Mouse (Mus musculus): ENCODE results near the gene Cdc42bpa. TPM values are rescaled to one million over a fixed set of nuclear protein-coding genes. Genes with fewer than 3 reads are reported as not detected.

The Cdc42bpa gene
- polyA plus RNA-seq, 1 experiment from 2014 or later, result 29.5 TPM

DNA sequence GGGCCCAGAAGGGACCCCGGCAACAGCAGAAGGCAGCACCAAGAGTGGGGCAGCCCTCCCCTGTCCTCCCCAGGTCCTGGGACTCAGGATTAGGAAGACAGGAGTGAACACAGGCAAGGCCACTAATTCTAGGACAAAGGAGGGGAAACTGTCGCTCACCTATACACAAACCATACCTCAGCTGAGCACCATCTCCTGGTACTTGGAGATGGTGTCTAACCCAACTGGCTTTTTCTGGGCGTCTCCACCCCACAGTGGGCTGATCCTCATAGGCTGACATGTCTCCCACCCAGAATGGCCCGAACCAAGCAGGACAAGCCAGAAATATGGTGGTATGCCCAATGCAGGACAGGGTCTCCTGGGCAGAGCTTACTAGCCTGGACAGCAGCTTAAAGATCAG, 212.3 kb downstream of the Cdc42bpa start:
- H3K4me1 ChIP-seq (ENCODE audit: control insufficient read depth, insufficient read depth, low read length), result no peaks in the 10 kb centered on the region
- H3K4me2 ChIP-seq (ENCODE audit: low read length), result no peak overlapping the region
- no peaks in the 10 kb centered on the region for H3K27me3 ChIP-seq (ENCODE audit: control insufficient read depth, insufficient read depth, low read length)
- no peak overlapping the region for H3K4me3 ChIP-seq (replicated peaks; ENCODE audit: low read depth, low read length)
- H3K9me3 ChIP-seq (ENCODE audit: control insufficient read depth, low read length), result no peaks in the 10 kb centered on the region
- ATAC-seq (ENCODE audit: low FRiP score, low TSS enrichment) (no peak), DNase-seq (no peak)
- no peak overlapping the region for H3K27ac ChIP-seq (replicated peaks; ENCODE audit: low read depth, low read length)
- H3K36me3 ChIP-seq (ENCODE audit: control insufficient read depth, insufficient read depth, low read length), result no peaks in the 10 kb centered on the region
- no peak overlapping the region for H3K9ac ChIP-seq (replicated peaks; ENCODE audit: low read length)
- WGBS, result 81% methylated on average over 4 of the region's 4 CpGs

DNA sequence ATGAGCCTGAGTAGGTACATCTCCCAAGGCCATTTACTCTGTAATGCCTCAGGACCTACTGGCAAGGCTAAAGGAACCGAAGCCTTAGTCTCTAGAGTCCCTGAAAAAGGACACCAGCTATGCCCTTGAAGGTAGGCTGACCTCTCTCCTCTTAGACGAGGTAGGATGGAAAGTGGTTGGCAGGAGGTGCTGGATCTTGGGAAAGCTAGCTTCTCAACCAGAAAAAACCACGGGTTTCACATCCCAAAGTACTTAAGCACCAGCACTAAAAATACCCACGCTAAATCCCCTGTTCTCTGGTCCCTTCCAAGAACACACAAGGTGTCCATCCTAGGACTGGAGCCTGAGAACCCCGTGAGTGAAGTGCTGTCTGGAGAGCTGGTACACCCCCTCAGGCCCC, 212.7 kb downstream of the Cdc42bpa start:
- no peaks in the 10 kb centered on the region for H3K36me3 ChIP-seq (ENCODE audit: control insufficient read depth, insufficient read depth, low read length)
- no peaks in the 10 kb centered on the region for H3K4me1 ChIP-seq (ENCODE audit: control insufficient read depth, insufficient read depth, low read length)
- H3K4me2 ChIP-seq (ENCODE audit: low read length), result no peak overlapping the region
- H3K9me3 ChIP-seq (ENCODE audit: control insufficient read depth, low read length), result no peaks in the 10 kb centered on the region
- DNase-seq (no peak), ATAC-seq (ENCODE audit: low FRiP score, low TSS enrichment) (no peak)
- H3K27ac ChIP-seq (replicated peaks; ENCODE audit: low read depth, low read length), result no peak overlapping the region
- H3K9ac ChIP-seq (replicated peaks; ENCODE audit: low read length), result no peak overlapping the region
- H3K4me3 ChIP-seq (replicated peaks; ENCODE audit: low read depth, low read length), result no peak overlapping the region
- no peaks in the 10 kb centered on the region for H3K27me3 ChIP-seq (ENCODE audit: control insufficient read depth, insufficient read depth, low read length)
- 83% methylated on average over 5 of the region's 5 CpGs for WGBS

DNA sequence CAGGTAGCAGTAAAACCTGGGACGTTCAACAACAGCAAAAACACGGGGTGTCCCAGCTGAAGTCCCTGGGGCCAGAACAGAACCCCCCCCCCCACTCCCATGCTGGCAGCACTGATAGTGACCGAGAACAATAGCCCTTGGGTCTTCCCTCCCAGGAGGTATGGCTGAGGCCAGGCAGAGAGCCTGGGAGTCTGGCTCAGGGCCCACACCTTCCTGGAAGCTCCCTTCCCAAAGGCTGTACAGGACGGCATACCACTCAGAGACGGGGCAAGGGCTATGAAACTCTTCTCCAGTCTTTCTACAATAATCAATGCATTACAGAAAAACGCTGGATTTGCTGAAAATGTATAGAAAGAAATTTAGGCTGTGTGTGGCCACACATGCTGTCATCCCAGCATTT, 214.4 kb downstream of the Cdc42bpa start:
- DNase-seq, result no peak
- no peaks in the 10 kb centered on the region for H3K9me3 ChIP-seq (ENCODE audit: control insufficient read depth, low read length)
- no peak overlapping the region for H3K4me3 ChIP-seq (replicated peaks; ENCODE audit: low read depth, low read length)
- no peak overlapping the region for H3K4me2 ChIP-seq (ENCODE audit: low read length)
- no peak for ATAC-seq (ENCODE audit: low FRiP score, low TSS enrichment)
- H3K9ac ChIP-seq (replicated peaks; ENCODE audit: low read length), result no peak overlapping the region
- no peaks in the 10 kb centered on the region for H3K36me3 ChIP-seq (ENCODE audit: control insufficient read depth, insufficient read depth, low read length)
- H3K4me1 ChIP-seq (ENCODE audit: control insufficient read depth, insufficient read depth, low read length), result no peaks in the 10 kb centered on the region
- H3K27me3 ChIP-seq (ENCODE audit: control insufficient read depth, insufficient read depth, low read length), result no peaks in the 10 kb centered on the region
- WGBS, result 66% methylated on average over 6 of the region's 6 CpGs
- no peak overlapping the region for H3K27ac ChIP-seq (replicated peaks; ENCODE audit: low read depth, low read length)

DNA sequence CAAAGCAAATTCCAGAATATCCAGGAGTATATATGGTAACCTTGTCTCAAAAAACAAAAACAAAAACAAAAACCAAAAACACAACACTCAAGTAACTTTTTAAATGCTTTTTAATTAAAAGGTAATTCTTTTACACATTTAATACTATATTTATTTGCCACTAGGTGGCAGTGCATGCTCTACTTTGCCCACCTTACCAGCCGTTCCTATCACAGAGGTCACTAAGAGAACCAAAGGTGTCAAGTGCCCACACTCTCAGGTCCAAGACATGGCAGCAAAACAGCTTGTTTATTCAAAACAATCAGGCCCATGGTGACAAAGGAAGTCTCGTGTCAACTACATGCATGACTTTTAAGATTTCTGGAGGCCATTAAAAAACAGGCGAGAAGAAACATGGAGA, 214.9 kb downstream of the Cdc42bpa start:
- 39% methylated on average over 3 of the region's 3 CpGs for WGBS
- H3K4me1 ChIP-seq (ENCODE audit: control insufficient read depth, insufficient read depth, low read length), result no peaks in the 10 kb centered on the region
- no peak overlapping the region for H3K4me2 ChIP-seq (ENCODE audit: low read length)
- DNase-seq, result peak; percentile 76
- no peak overlapping the region for H3K9ac ChIP-seq (replicated peaks; ENCODE audit: low read length)
- ATAC-seq (ENCODE audit: low FRiP score, low TSS enrichment), result no peak
- no peaks in the 10 kb centered on the region for H3K36me3 ChIP-seq (ENCODE audit: control insufficient read depth, insufficient read depth, low read length)
- no peak overlapping the region for H3K27ac ChIP-seq (replicated peaks; ENCODE audit: low read depth, low read length)
- no peak overlapping the region for H3K4me3 ChIP-seq (replicated peaks; ENCODE audit: low read depth, low read length)
- H3K9me3 ChIP-seq (ENCODE audit: control insufficient read depth, low read length), result no peaks in the 10 kb centered on the region
- no peaks in the 10 kb centered on the region for H3K27me3 ChIP-seq (ENCODE audit: control insufficient read depth, insufficient read depth, low read length)

DNA sequence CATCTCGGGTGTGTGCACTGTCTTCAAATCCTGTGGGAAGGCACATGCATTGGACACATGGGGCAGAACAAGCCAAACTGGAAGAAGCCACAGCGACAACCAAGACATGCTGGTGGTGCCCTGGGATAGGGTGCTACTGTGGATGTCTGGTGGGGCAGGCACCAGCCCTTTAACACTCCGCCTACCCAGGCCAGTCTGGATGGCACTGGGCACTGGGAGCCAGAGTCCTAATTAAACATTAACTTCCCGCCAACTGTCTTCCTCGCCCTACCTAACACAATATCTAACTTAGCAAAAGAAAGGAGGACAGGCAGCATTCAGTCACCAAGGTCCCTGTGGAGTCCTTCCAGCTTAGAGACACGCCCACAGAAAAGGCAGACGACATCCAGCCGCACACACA, 215.4 kb downstream of the Cdc42bpa start:
- no peak for DNase-seq
- ATAC-seq (ENCODE audit: low FRiP score, low TSS enrichment), result no peak
- WGBS, result 58% methylated on average over 8 of the region's 8 CpGs
- no peaks in the 10 kb centered on the region for H3K27me3 ChIP-seq (ENCODE audit: control insufficient read depth, insufficient read depth, low read length)
- H3K4me3 ChIP-seq (replicated peaks; ENCODE audit: low read depth, low read length), result no peak overlapping the region
- H3K4me2 ChIP-seq (ENCODE audit: low read length), result no peak overlapping the region
- no peaks in the 10 kb centered on the region for H3K4me1 ChIP-seq (ENCODE audit: control insufficient read depth, insufficient read depth, low read length)
- no peak overlapping the region for H3K27ac ChIP-seq (replicated peaks; ENCODE audit: low read depth, low read length)
- H3K9me3 ChIP-seq (ENCODE audit: control insufficient read depth, low read length), result no peaks in the 10 kb centered on the region
- H3K36me3 ChIP-seq (ENCODE audit: control insufficient read depth, insufficient read depth, low read length), result no peaks in the 10 kb centered on the region
- no peak overlapping the region for H3K9ac ChIP-seq (replicated peaks; ENCODE audit: low read length)

DNA sequence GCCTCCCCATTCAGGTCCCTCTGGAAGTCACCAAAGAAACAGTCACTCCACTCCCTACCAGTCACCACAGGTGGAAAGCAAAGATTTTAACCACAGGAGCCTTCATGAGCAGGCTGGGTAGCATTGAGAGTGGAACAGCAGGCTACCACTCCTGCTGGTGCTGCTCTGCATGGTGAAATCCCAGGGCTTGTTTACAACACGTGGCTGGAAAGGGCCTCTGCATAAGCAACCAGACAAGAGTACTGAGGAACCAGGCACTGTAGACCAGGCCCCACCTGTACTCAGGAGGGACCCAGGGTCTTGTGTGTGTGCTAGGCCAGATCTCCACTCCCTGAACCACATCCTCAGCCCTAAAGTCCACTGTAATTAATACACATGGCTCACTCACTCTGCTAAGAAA, 216.5 kb downstream of the Cdc42bpa start:
- H3K4me2 ChIP-seq (ENCODE audit: low read length), result no peak overlapping the region
- ATAC-seq (ENCODE audit: low FRiP score, low TSS enrichment) (no peak), DNase-seq (no peak)
- no peaks in the 10 kb centered on the region for H3K36me3 ChIP-seq (ENCODE audit: control insufficient read depth, insufficient read depth, low read length)
- no peak overlapping the region for H3K27ac ChIP-seq (replicated peaks; ENCODE audit: low read depth, low read length)
- WGBS, result 8% methylated on average over 1 of the region's 1 CpGs
- H3K4me1 ChIP-seq (ENCODE audit: control insufficient read depth, insufficient read depth, low read length), result no peaks in the 10 kb centered on the region
- no peaks in the 10 kb centered on the region for H3K27me3 ChIP-seq (ENCODE audit: control insufficient read depth, insufficient read depth, low read length)
- no peak overlapping the region for H3K4me3 ChIP-seq (replicated peaks; ENCODE audit: low read depth, low read length)
- no peaks in the 10 kb centered on the region for H3K9me3 ChIP-seq (ENCODE audit: control insufficient read depth, low read length)
- H3K9ac ChIP-seq (replicated peaks; ENCODE audit: low read length), result no peak overlapping the region

DNA sequence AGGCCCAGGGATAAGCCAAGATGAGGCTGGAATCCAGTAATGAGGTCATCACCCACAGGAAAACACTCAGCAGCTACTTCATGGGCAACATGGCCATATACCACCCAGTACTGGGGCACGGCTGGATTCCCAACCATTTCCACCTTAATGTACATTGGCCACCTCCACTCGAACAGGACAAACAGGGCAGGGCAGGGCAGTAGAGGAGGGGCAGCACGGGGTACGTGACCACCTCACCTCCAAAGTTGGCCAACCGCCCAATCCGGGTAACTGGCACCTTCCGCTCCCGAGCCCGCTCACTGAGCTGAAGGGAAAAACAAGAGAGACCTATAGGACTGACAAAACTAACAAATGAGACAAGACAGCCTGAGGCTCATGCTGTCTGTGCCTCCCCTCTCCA, 218.1 kb downstream of the Cdc42bpa start:
- WGBS, result 89% methylated on average over 9 of the region's 9 CpGs
- no peak overlapping the region for H3K4me2 ChIP-seq (ENCODE audit: low read length)
- H3K4me1 ChIP-seq (ENCODE audit: control insufficient read depth, insufficient read depth, low read length), result no peaks in the 10 kb centered on the region
- no peak overlapping the region for H3K27ac ChIP-seq (replicated peaks; ENCODE audit: low read depth, low read length)
- H3K9me3 ChIP-seq (ENCODE audit: control insufficient read depth, low read length), result no peaks in the 10 kb centered on the region
- no peaks in the 10 kb centered on the region for H3K36me3 ChIP-seq (ENCODE audit: control insufficient read depth, insufficient read depth, low read length)
- DNase-seq (no peak), ATAC-seq (ENCODE audit: low FRiP score, low TSS enrichment) (no peak)
- no peak overlapping the region for H3K4me3 ChIP-seq (replicated peaks; ENCODE audit: low read depth, low read length)
- no peaks in the 10 kb centered on the region for H3K27me3 ChIP-seq (ENCODE audit: control insufficient read depth, insufficient read depth, low read length)
- no peak overlapping the region for H3K9ac ChIP-seq (replicated peaks; ENCODE audit: low read length)

DNA sequence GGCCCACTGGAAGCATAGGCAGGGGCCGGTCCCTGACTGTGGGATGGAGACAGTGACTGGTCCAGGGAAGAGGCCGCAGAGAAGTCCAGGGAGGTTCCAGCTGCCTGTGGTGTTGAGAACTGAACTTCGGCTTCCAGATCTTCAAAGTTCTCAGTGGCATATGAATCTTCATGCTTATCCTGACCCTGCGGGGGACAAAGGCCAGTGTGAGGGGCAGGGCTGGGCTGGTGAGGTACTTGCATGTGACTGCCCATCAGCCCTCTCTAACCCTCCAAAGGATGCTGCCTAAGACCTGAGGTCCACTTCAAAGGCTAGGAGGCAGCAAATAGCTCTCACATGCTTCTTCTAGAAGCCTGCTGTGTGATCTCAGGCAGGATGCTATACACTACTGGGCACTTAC, 218.8 kb downstream of the Cdc42bpa start:
- Histone ChIP-seq H3K9me3 (ENCODE audit: control insufficient read depth, low read length) (no peaks in the 10 kb centered on the region), H3K4me1 (ENCODE audit: control insufficient read depth, insufficient read depth, low read length) (no peaks in the 10 kb centered on the region), H3K27me3 (ENCODE audit: control insufficient read depth, insufficient read depth, low read length) (no peaks in the 10 kb centered on the region), H3K9ac (replicated peaks; ENCODE audit: low read length) (no peak overlapping the region), H3K4me2 (ENCODE audit: low read length) (no peak overlapping the region), H3K4me3 (replicated peaks; ENCODE audit: low read depth, low read length) (no peak overlapping the region), H3K27ac (replicated peaks; ENCODE audit: low read depth, low read length) (no peak overlapping the region), H3K36me3 (ENCODE audit: control insufficient read depth, insufficient read depth, low read length) (no peaks in the 10 kb centered on the region)
- WGBS, result 92% methylated on average over 4 of the region's 4 CpGs
- DNase-seq (no peak), ATAC-seq (ENCODE audit: low FRiP score, low TSS enrichment) (no peak)

DNA sequence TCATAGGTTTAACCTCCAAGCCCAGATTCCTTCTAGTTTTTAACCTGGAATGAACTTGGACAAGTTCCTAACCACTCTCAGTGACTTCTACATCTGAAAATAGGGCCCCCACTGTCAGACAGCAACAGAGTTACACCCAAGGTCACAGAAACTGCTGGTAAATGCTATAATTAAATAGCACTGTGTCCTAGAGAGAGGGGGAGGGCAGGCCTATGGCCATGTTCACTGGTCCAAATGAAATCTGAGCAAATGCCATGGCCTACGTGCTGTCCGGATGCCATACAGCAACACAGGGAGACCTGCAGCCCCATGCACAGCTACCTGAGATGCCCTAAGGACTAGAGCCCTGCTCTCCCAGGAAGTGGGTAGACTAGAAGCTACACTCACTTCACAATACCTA, 219.6 kb downstream of the Cdc42bpa start:
- Histone ChIP-seq H3K9ac (replicated peaks; ENCODE audit: low read length) (no peak overlapping the region), H3K4me1 (ENCODE audit: control insufficient read depth, insufficient read depth, low read length) (no peaks in the 10 kb centered on the region), H3K36me3 (ENCODE audit: control insufficient read depth, insufficient read depth, low read length) (no peaks in the 10 kb centered on the region), H3K4me2 (ENCODE audit: low read length) (no peak overlapping the region), H3K27ac (replicated peaks; ENCODE audit: low read depth, low read length) (no peak overlapping the region), H3K27me3 (ENCODE audit: control insufficient read depth, insufficient read depth, low read length) (no peaks in the 10 kb centered on the region), H3K4me3 (replicated peaks; ENCODE audit: low read depth, low read length) (no peak overlapping the region), H3K9me3 (ENCODE audit: control insufficient read depth, low read length) (no peaks in the 10 kb centered on the region)
- 98% methylated on average over 2 of the region's 2 CpGs for WGBS
- DNase-seq (no peak), ATAC-seq (ENCODE audit: low FRiP score, low TSS enrichment) (no peak)
